Mouse (Mus musculus) embryonic facial prominence, embryonic 11.5 days (tissue): ENCODE results near the gene Cyb5rl. TPM values are rescaled to one million over a fixed set of nuclear protein-coding genes. Genes with fewer than 3 reads are reported as not detected.

ENCODE experiments used
- ATAC-seq: fragments of 200-750 bp; cut with Nextera tagmentation; replicated peaks from 2 replicates; pipeline ENCODE4 v1.8.0; 2017; ENCODE audit warnings: low read depth; ENCODE audit not compliant: insufficient number of reproducible peaks, low FRiP score, low TSS enrichment
- DNase-seq: peaks from one replicate; pipeline ENCODE4 v3.0.0-alpha.2; 2015; ENCODE audit warnings: low spot score
- H3K27ac ChIP-seq: fragments of 300-500 bp; sonication (generic); replicated peaks from 2 replicates; pipeline ENCODE4 v1.5.1; 2014; ENCODE audit warnings: mild to moderate bottlenecking, low read depth, low read length, control low read depth
- H3K27me3 ChIP-seq: fragments of 300-500 bp; sonication (generic); 2 replicates; pipeline ENCODE4 v1.6.1; 2014; ENCODE audit warnings: mild to moderate bottlenecking, low read length, moderate library complexity, mixed read lengths; ENCODE audit not compliant: control insufficient read depth, insufficient read depth
- H3K36me3 ChIP-seq: fragments of 300-500 bp; sonication (generic); replicated peaks from 2 replicates; pipeline ENCODE4 v1.6.1; 2014; ENCODE audit warnings: low read depth, mild to moderate bottlenecking, low read length, moderate library complexity, mixed read lengths; ENCODE audit not compliant: control insufficient read depth, insufficient read depth
- H3K4me1 ChIP-seq: fragments of 300-500 bp; sonication (generic); 2 replicates; pipeline ENCODE4 v1.6.1; 2014; ENCODE audit warnings: low read length, mixed read lengths; ENCODE audit not compliant: control insufficient read depth, insufficient read depth
- H3K4me2 ChIP-seq: fragments of 300-500 bp; sonication (generic); 2 replicates; pipeline ENCODE4 v1.6.1; 2014; ENCODE audit warnings: low read depth, mild to moderate bottlenecking, control low read depth, low read length, moderate library complexity
- H3K4me3 ChIP-seq: fragments of 300-500 bp; sonication (generic); 2 replicates; pipeline ENCODE4 v1.5.1; 2014; ENCODE audit warnings: low read depth, low read length, control low read depth
- H3K9ac ChIP-seq: fragments of 300-500 bp; sonication (generic); replicated peaks from 2 replicates; pipeline ENCODE4 v1.6.1; 2014; ENCODE audit warnings: mild to moderate bottlenecking, control low read depth, low read length
- H3K9me3 ChIP-seq: fragments of 300-500 bp; sonication (generic); replicated peaks from 2 replicates; pipeline ENCODE4 v1.6.1; 2016; ENCODE audit warnings: mild to moderate bottlenecking, low read length, inconsistent platforms, mixed read lengths; ENCODE audit not compliant: control insufficient read depth
- WGBS: fragments of 180-500 bp; shearing (Covaris S2); extraction: QIAGEN DNeasy Blood & Tissue Kit; methylation state at CpG from one replicate; pipeline ENCODE4 v1.1.7; 2014; 5-methylcytosine and 5-hydroxymethylcytosine counted together
- polyA plus RNA-seq: library from polyadenylated mRNA; unstranded; fragments of >200 nt; fragmentation: Nextera tagmentation; extraction: Ambion mirVana; gene quantifications from 2 replicates; pipeline ENCODE4 v1.2.1, GENCODE M21; 2014

Cyb5rl gene
- polyA plus RNA-seq, 1 experiment from 2014 or later, result 5.6 TPM

- no peak overlapping the region for H3K4me2 ChIP-seq
- no peak overlapping the region for H3K9ac ChIP-seq
- 90% methylated on average over 4 of the region's 4 CpGs for WGBS
- no peaks in the 10 kb centered on the region for H3K9me3 ChIP-seq
- H3K36me3 ChIP-seq, result no peaks in the 10 kb centered on the region
- H3K27me3 ChIP-seq, result no peaks in the 10 kb centered on the region
- ATAC-seq (no peak), DNase-seq (no peak)
- no peak overlapping the region for H3K27ac ChIP-seq
- peaks cover 4% of the 10 kb centered on the region for H3K4me1 ChIP-seq
- H3K4me3 ChIP-seq, result no peak overlapping the region
Measured at GRCm38 (mm10) chr4:107083126-107083525, 16.3 kb downstream of the Cyb5rl start.

- Histone ChIP-seq H3K36me3 (no peaks in the 10 kb centered on the region), H3K9me3 (no peaks in the 10 kb centered on the region), H3K4me2 (no peak overlapping the region), H3K9ac (peak overlapping the region; percentile 15; the same call in 1 of the 2 replicates), H3K27me3 (no peaks in the 10 kb centered on the region), H3K4me1 (peaks cover 4% of the 10 kb centered on the region), H3K27ac (no peak overlapping the region), H3K4me3 (no peak overlapping the region)
- ATAC-seq (peak; percentile 15; the same call in 1 of the 2 replicates), DNase-seq (no peak)
- WGBS, result 33% methylated on average over 1 of the region's 1 CpGs
Measured at GRCm38 (mm10) chr4:107084343-107084742, 17.6 kb downstream of the Cyb5rl start.

GRCm38 (mm10) chr4:107084858-107085257, 18.1 kb downstream of the Cyb5rl start:
- WGBS, result 11% methylated on average over 6 of the region's 6 CpGs
- H3K36me3 ChIP-seq, result no peaks in the 10 kb centered on the region
- H3K27ac ChIP-seq, result no peak overlapping the region
- no peak overlapping the region for H3K4me2 ChIP-seq
- peak; percentile 64 for DNase-seq
- peaks cover 4% of the 10 kb centered on the region for H3K4me1 ChIP-seq
- no peaks in the 10 kb centered on the region for H3K27me3 ChIP-seq
- no peaks in the 10 kb centered on the region for H3K9me3 ChIP-seq
- no peak overlapping the region for H3K4me3 ChIP-seq
- peak overlapping the region; percentile 15; the same call in 1 of the 2 replicates for H3K9ac ChIP-seq
- peak; percentile 80 for ATAC-seq

- Histone ChIP-seq H3K27me3 (no peaks in the 10 kb centered on the region), H3K9me3 (no peaks in the 10 kb centered on the region), H3K9ac (no peak overlapping the region), H3K4me1 (no peaks in the 10 kb centered on the region), H3K36me3 (no peaks in the 10 kb centered on the region), H3K4me2 (no peak overlapping the region), H3K27ac (no peak overlapping the region), H3K4me3 (no peak overlapping the region)
- WGBS, result 82% methylated on average over 14 of the region's 14 CpGs
- ATAC-seq, result no peak
- DNase-seq, result no peak
Measured at GRCm38 (mm10) chr4:107091696-107092095, 24.9 kb downstream of the Cyb5rl start.

- no peak overlapping the region for H3K27ac ChIP-seq
- H3K4me1 ChIP-seq, result no peaks in the 10 kb centered on the region; the same call in 1 of the 2 replicates
- WGBS, result 53% methylated on average over 16 of the region's 16 CpGs
- no peaks in the 10 kb centered on the region for H3K36me3 ChIP-seq
- no peak for ATAC-seq
- H3K4me2 ChIP-seq, result no peak overlapping the region
- no peak overlapping the region for H3K9ac ChIP-seq
- no peak overlapping the region for H3K4me3 ChIP-seq
- H3K27me3 ChIP-seq, result no peaks in the 10 kb centered on the region
- DNase-seq, result peak; percentile 79
- no peaks in the 10 kb centered on the region for H3K9me3 ChIP-seq
Measured at GRCm38 (mm10) chr4:107094484-107095187, 27.8 kb downstream of the Cyb5rl start.

- 33% methylated on average over 6 of the region's 6 CpGs for WGBS
- DNase-seq (no peak), ATAC-seq (no peak)
- no peak overlapping the region for H3K4me2 ChIP-seq
- no peaks in the 10 kb centered on the region for H3K36me3 ChIP-seq
- H3K9ac ChIP-seq, result no peak overlapping the region
- no peaks in the 10 kb centered on the region for H3K9me3 ChIP-seq
- H3K27ac ChIP-seq, result no peak overlapping the region
- no peaks in the 10 kb centered on the region for H3K27me3 ChIP-seq
- no peak overlapping the region for H3K4me3 ChIP-seq
- H3K4me1 ChIP-seq, result no peaks in the 10 kb centered on the region; the same call in 1 of the 2 replicates
Measured at GRCm38 (mm10) chr4:107096043-107096442, 29.3 kb downstream of the Cyb5rl start.

GRCm38 (mm10) chr4:107096841-107097373, 30.1 kb downstream of the Cyb5rl start, which contains the start of gene Cdcp2:
TSS of gene Cdcp2 (plus strand) at chr4:107096891.
- 0 out of 2 replicates have a peak within 1 kb of the TSS, but pooled peaks have one; percentile 32 for H3K27ac ChIP-seq
- H3K36me3 ChIP-seq, result no peaks in the 10 kb centered on the region
- no peaks in the 10 kb centered on the region for H3K27me3 ChIP-seq
- no peak within 1 kb of the TSS for H3K4me2 ChIP-seq
- DNase-seq, result no peak
- no peaks in the 10 kb centered on the region; the same call in 1 of the 2 replicates for H3K4me1 ChIP-seq
- H3K9ac ChIP-seq, result peak within 1 kb of the TSS; percentile 27; the same call in 1 of the 2 replicates
- no peak within 1 kb of the TSS for H3K4me3 ChIP-seq
- WGBS, result 52% methylated on average over 16 of the region's 16 CpGs
- no peaks in the 10 kb centered on the region for H3K9me3 ChIP-seq
- ATAC-seq, result no peak

GRCm38 (mm10) chr4:107097871-107098270, 31.1 kb downstream of the Cyb5rl start:
- DNase-seq (no peak), ATAC-seq (no peak)
- WGBS, result 58% methylated on average over 15 of the region's 15 CpGs
- no peak overlapping the region for H3K9ac ChIP-seq
- no peak overlapping the region for H3K4me3 ChIP-seq
- no peaks in the 10 kb centered on the region for H3K27me3 ChIP-seq
- H3K9me3 ChIP-seq, result no peaks in the 10 kb centered on the region
- no peaks in the 10 kb centered on the region; the same call in 1 of the 2 replicates for H3K4me1 ChIP-seq
- no peaks in the 10 kb centered on the region for H3K36me3 ChIP-seq
- no peak overlapping the region for H3K4me2 ChIP-seq
- no peak overlapping the region for H3K27ac ChIP-seq
